Mouse (Mus musculus): ENCODE results near the gene Gng12. TPM values are rescaled to one million over a fixed set of nuclear protein-coding genes. Genes with fewer than 3 reads are reported as not detected.

Gng12 gene
- polyA plus RNA-seq, 1 experiment from 2014 or later = 57.8 TPM

DNA sequence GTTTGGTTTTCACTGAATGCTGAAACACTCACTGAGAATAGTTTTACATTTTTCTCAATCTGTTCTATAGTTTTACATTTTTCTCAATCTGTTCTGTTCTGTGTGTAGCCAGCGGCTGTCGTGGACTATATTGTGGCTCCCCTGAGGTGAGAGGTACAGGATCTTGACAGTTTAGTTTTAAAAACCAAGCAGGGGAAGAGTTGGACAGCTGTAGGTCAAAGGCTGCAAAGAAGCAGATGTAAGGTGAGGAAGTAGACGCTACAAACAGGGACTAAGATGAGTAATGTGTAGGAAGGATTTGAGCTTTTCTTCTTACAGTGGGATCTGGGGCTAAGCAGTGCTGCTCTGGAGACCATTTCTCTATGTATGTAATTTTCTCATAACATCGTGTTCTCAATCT lies 46.6 kb downstream of the Gng12 start:
- no peaks in the 10 kb centered on the region for H3K9me3 ChIP-seq (replicated peaks)
- no peaks in the 10 kb centered on the region for H3K27me3 ChIP-seq
- H3K4me1 ChIP-seq (replicated peaks) = peaks cover 25% of the 10 kb centered on the region
- H3K4me3 ChIP-seq = no peak overlapping the region
- WGBS = 66% methylated on average over 4 of the region's 4 CpGs
- no peaks in the 10 kb centered on the region for H3K36me3 ChIP-seq
- no peak overlapping the region for H3K4me2 ChIP-seq
- H3K9ac ChIP-seq = no peak overlapping the region
- no peak for ATAC-seq (replicated peaks; ENCODE audit: insufficient number of reproducible peaks, insufficient read depth, low FRiP score, low read depth)
- H3K27ac ChIP-seq = no peak overlapping the region

- peak overlapping the region; percentile 20; the same call in 1 of the 2 replicates for H3K27ac ChIP-seq
- no peaks in the 10 kb centered on the region for H3K9me3 ChIP-seq (replicated peaks)
- peaks cover 25% of the 10 kb centered on the region for H3K4me1 ChIP-seq (replicated peaks)
- 61% methylated on average over 6 of the region's 6 CpGs for WGBS
- ATAC-seq (replicated peaks; ENCODE audit: insufficient number of reproducible peaks, insufficient read depth, low FRiP score, low read depth) = no peak
- no peak overlapping the region for H3K9ac ChIP-seq
- no peaks in the 10 kb centered on the region for H3K36me3 ChIP-seq
- no peak overlapping the region for H3K4me2 ChIP-seq
- H3K4me3 ChIP-seq = no peak overlapping the region
- H3K27me3 ChIP-seq = no peaks in the 10 kb centered on the region
These were observed 47.4 kb downstream of the Gng12 start for GRCm38 (mm10) chr6:66943367-66944189.

DNA sequence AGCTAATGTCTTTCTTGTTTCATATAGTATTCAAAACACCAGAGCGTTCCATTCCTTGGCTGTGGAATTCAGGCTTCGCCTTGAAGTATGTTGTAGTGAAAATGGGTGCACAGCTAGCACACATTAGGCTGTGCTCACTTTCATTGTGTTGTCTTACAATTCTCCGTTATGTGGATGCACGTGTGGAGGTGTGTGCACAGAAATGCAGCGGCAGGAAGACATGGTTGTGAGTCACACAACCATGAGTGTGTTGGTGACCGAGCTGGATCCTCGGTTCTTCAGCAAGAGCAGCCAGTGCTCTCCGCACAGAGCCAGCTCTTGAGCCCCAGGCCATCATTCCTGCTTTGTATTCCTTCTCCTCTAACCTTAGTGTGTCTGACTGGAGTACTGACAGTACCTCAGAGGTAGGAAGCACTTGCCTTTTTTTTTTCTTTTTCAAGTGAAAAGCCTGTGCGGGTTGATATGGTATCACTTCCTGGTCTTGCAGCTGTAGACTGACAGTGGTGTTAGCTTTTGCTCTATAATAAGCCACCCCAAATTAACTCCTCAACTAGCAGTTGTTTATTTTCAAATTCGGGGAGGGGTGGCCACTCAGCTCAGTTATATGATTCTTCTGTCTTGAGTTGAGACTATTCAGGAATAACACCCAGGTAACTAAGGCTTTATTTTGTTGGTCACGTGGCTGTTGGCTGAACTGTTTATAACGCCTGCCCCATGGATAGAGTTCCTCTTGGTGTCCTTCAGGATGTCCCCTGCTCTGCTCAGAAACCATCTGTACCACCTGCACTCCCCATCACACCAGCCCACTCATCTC lies 48.2 kb downstream of the Gng12 start:
- WGBS = 79% methylated on average over 12 of the region's 12 CpGs
- no peaks in the 10 kb centered on the region for H3K36me3 ChIP-seq
- H3K4me3 ChIP-seq = no peak overlapping the region
- no peak overlapping the region for H3K9ac ChIP-seq
- ATAC-seq (replicated peaks; ENCODE audit: insufficient number of reproducible peaks, insufficient read depth, low FRiP score, low read depth) = no peak
- H3K4me2 ChIP-seq = no peak overlapping the region
- no peaks in the 10 kb centered on the region for H3K9me3 ChIP-seq (replicated peaks)
- no peak overlapping the region for H3K27ac ChIP-seq
- H3K4me1 ChIP-seq (replicated peaks) = peaks cover 25% of the 10 kb centered on the region
- H3K27me3 ChIP-seq = no peaks in the 10 kb centered on the region

- H3K9ac ChIP-seq = no peak overlapping the region
- H3K9me3 ChIP-seq (replicated peaks) = no peaks in the 10 kb centered on the region
- H3K4me1 ChIP-seq (replicated peaks) = peaks cover 25% of the 10 kb centered on the region
- no peak for ATAC-seq (replicated peaks; ENCODE audit: insufficient number of reproducible peaks, insufficient read depth, low FRiP score, low read depth)
- H3K4me3 ChIP-seq = no peak overlapping the region
- no peak overlapping the region for H3K4me2 ChIP-seq
- H3K36me3 ChIP-seq = no peaks in the 10 kb centered on the region
- WGBS = 71% methylated on average over 5 of the region's 5 CpGs
- no peaks in the 10 kb centered on the region for H3K27me3 ChIP-seq
- no peak overlapping the region for H3K27ac ChIP-seq
These were observed 48.8 kb downstream of the Gng12 start for GRCm38 (mm10) chr6:66945004-66945356.

GRCm38 (mm10) chr6:66948111-66948510 lies 51.9 kb downstream of the Gng12 start:
- no peak for ATAC-seq (replicated peaks; ENCODE audit: insufficient number of reproducible peaks, insufficient read depth, low FRiP score, low read depth)
- H3K27me3 ChIP-seq = no peaks in the 10 kb centered on the region
- H3K4me3 ChIP-seq = no peak overlapping the region
- H3K4me1 ChIP-seq (replicated peaks) = peaks cover 9% of the 10 kb centered on the region
- H3K36me3 ChIP-seq = no peaks in the 10 kb centered on the region
- H3K4me2 ChIP-seq = no peak overlapping the region
- 91% methylated on average over 3 of the region's 3 CpGs for WGBS
- no peaks in the 10 kb centered on the region for H3K9me3 ChIP-seq (replicated peaks)
- H3K27ac ChIP-seq = no peak overlapping the region
- H3K9ac ChIP-seq = no peak overlapping the region

DNA sequence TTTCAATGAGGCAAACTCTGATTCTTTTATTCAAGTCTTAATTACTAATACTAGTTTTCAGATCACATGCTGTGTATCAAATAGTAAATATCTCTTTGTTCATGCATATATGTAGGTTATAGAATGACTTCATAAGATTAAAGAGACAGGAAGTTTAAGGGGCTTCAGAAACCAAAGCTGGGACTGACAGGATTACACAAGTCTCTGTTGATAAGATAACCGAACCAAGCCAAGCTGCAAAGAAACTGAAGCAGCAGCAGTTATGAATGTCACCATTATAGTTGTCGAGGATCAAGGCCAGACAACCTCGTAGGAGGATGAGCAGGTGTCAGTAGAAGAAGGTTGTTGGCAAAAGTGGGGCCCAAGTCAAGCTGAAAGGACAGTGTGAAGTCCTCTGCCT lies 52.7 kb downstream of the Gng12 start:
- WGBS = 26% methylated on average over 3 of the region's 3 CpGs
- no peak overlapping the region for H3K4me2 ChIP-seq
- H3K9me3 ChIP-seq (replicated peaks) = no peaks in the 10 kb centered on the region
- H3K27ac ChIP-seq = no peak overlapping the region
- no peak for ATAC-seq (replicated peaks; ENCODE audit: insufficient number of reproducible peaks, insufficient read depth, low FRiP score, low read depth)
- H3K36me3 ChIP-seq = no peaks in the 10 kb centered on the region
- H3K4me1 ChIP-seq (replicated peaks) = peaks cover 5% of the 10 kb centered on the region
- no peaks in the 10 kb centered on the region for H3K27me3 ChIP-seq
- no peak overlapping the region for H3K9ac ChIP-seq
- no peak overlapping the region for H3K4me3 ChIP-seq

GRCm38 (mm10) chr6:66951726-66952418 lies 55.7 kb downstream of the Gng12 start:
- Histone ChIP-seq H3K4me2 (no peak overlapping the region), H3K4me3 (no peak overlapping the region), H3K27ac (no peak overlapping the region), H3K36me3 (no peaks in the 10 kb centered on the region), H3K27me3 (no peaks in the 10 kb centered on the region), H3K4me1 (replicated peaks) (peaks cover 3% of the 10 kb centered on the region), H3K9ac (no peak overlapping the region), H3K9me3 (replicated peaks) (no peaks in the 10 kb centered on the region)
- ATAC-seq (replicated peaks; ENCODE audit: insufficient number of reproducible peaks, insufficient read depth, low FRiP score, low read depth) = no peak
- WGBS = 75% methylated on average over 5 of the region's 5 CpGs

GRCm38 (mm10) chr6:66953951-66954519 lies 57.8 kb downstream of the Gng12 start:
- 54% methylated on average over 11 of the region's 11 CpGs for WGBS
- peaks cover 3% of the 10 kb centered on the region for H3K4me1 ChIP-seq (replicated peaks)
- no peak overlapping the region for H3K4me2 ChIP-seq
- H3K9ac ChIP-seq = no peak overlapping the region
- H3K36me3 ChIP-seq = no peaks in the 10 kb centered on the region
- no peak overlapping the region for H3K27ac ChIP-seq
- H3K4me3 ChIP-seq = no peak overlapping the region
- no peak for ATAC-seq (replicated peaks; ENCODE audit: insufficient number of reproducible peaks, insufficient read depth, low FRiP score, low read depth)
- H3K27me3 ChIP-seq = no peaks in the 10 kb centered on the region
- H3K9me3 ChIP-seq (replicated peaks) = no peaks in the 10 kb centered on the region

DNA sequence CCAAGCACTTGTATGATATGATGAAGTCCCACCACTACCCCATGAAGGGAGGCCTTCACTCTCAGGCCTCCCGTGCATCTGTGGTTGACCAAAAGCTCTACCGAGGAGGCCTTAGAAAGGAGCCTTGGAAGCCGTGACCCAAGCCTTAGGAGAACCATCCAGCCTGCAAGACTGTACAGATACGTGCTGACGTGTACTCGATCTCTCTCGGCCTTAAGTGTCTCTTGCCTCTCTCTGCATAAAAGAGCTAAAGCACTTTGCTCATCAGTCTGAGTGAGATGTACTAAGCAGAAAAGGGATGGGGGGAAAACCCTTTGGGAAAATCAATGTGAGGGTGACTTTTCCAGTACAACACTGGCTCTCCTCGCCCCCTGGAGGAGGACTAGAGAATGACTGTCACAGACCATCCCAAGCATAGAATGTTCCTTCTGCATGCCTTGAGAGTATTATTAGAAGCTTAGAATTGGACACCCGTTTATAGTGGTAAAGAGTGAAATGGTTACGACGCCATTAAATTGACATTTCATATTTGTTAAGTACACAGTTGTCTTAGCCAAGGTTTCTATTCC lies 59.0 kb downstream of the Gng12 start:
- H3K36me3 ChIP-seq = no peaks in the 10 kb centered on the region
- no peaks in the 10 kb centered on the region for H3K9me3 ChIP-seq (replicated peaks)
- H3K4me2 ChIP-seq = no peak overlapping the region
- H3K9ac ChIP-seq = no peak overlapping the region
- H3K27ac ChIP-seq = no peak overlapping the region
- H3K4me3 ChIP-seq = no peak overlapping the region
- peaks cover 7% of the 10 kb centered on the region for H3K4me1 ChIP-seq (replicated peaks)
- no peak for ATAC-seq (replicated peaks; ENCODE audit: insufficient number of reproducible peaks, insufficient read depth, low FRiP score, low read depth)
- 80% methylated on average over 11 of the region's 11 CpGs for WGBS
- H3K27me3 ChIP-seq = no peaks in the 10 kb centered on the region

GRCm38 (mm10) chr6:66958466-66959235 lies 62.5 kb downstream of the Gng12 start:
- H3K4me2 ChIP-seq = no peak overlapping the region
- no peak overlapping the region for H3K4me3 ChIP-seq
- H3K36me3 ChIP-seq = no peaks in the 10 kb centered on the region
- WGBS = 88% methylated on average over 5 of the region's 5 CpGs
- no peaks in the 10 kb centered on the region for H3K9me3 ChIP-seq (replicated peaks)
- no peak overlapping the region for H3K27ac ChIP-seq
- no peak for ATAC-seq (replicated peaks; ENCODE audit: insufficient number of reproducible peaks, insufficient read depth, low FRiP score, low read depth)
- no peak overlapping the region for H3K9ac ChIP-seq
- no peaks in the 10 kb centered on the region for H3K27me3 ChIP-seq
- H3K4me1 ChIP-seq (replicated peaks) = peaks cover 19% of the 10 kb centered on the region

Data from heart, embryonic 15.5 days (tissue).